Mouse (Mus musculus): ENCODE data around the gene Nfkbid.

- no peak for TF ChIP-seq CTCF (IDR thresholded peaks at IDR 0.05; ENCODE audit: control insufficient read depth, insufficient read depth, insufficient replicate concordance, low read depth, low read length)
- no peak for TF ChIP-seq POLR2A (IDR thresholded peaks at IDR 0.05; ENCODE audit: control insufficient read depth, low read depth, low read length)
Measured at GRCm38 (mm10) chr7:30413596-30413995, 7.9 kb upstream of the Nfkbid start, which contains the start of gene Tyrobp.

All from testis, adult 2 months (tissue).